Comparison of ENCODE assay signal across 27 mouse cellular contexts in the genomic region with DNA sequence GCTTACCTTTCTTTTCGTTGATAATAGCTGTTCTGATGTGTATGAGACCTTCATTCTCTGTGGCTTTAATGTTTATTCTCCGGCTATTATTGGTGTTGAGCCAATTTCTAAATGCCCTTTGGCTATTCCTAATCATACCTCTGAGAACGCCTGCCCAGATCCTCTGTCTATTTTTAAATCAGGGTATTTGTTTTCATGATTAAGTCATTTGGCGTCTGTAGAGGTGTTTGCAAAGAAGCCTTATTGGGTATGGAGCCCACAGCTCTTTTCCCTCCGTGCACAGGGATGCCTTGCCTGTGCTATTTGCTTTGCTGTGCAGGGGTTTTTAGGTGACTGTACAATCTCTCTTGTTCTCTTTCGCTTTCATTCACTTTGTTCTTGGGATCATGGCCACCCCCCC. TPM values are rescaled to one million over a fixed set of nuclear protein-coding genes. Genes with fewer than 3 reads are reported as not detected.
DNase-seq lines count a peak whose midpoint lies in the region; ATAC-seq and TF ChIP-seq lines count a peak whose summit lies in the region.
"Had no signal": no experiment of that assay in that cellular context is flagged by ENCODE, and none has a peak within 500 bp of the region (broad histone marks: within the 10 kb centered on the region; RNA-seq: fewer than 3 reads in every experiment).

No protein-coding gene starts in this region.

- H3K27me3 ChIP-seq in heart, adult 2 months (ENCODE audit: control insufficient read depth, insufficient read depth, low read length), result no peaks in the 10 kb centered on the region
- no peaks in the 10 kb centered on the region; the same call in 1 of the 2 replicates for H3K27me3 ChIP-seq in heart, embryonic 16.5 days (ENCODE audit: control insufficient read depth, insufficient read depth, low read length)
- H3K27me3 ChIP-seq in heart, embryonic 11.5 days (ENCODE audit: control insufficient read depth, insufficient read depth, low read length), result no peaks in the 10 kb centered on the region; the same call in 1 of the 2 replicates
- H3K27me3 ChIP-seq: forebrain, embryonic 13.5 days; intestine, embryonic 15.5 days had no signal

- no peak for TF ChIP-seq POLR2A in heart, adult 2 months (IDR thresholded peaks at IDR 0.05; ENCODE audit: insufficient read depth, low read depth, low read length)

- intact Hi-C loops in heart, adult 2 months (cut with DNase I), result loop anchor here (10.0 kb wide), 1 partner anchor 311 kb away; no protein-coding TSS in a partner anchor

- no peak overlapping the region for H3K9ac ChIP-seq in heart, adult 2 months (ENCODE audit: low read depth, low read length)
- H3K9ac ChIP-seq in heart, embryonic 16.5 days (ENCODE audit: low read length), result no peak overlapping the region
- H3K9ac ChIP-seq in heart, embryonic 11.5 days (ENCODE audit: low read depth, low read length), result no peak overlapping the region
- H3K9ac ChIP-seq: forebrain, embryonic 13.5 days; intestine, embryonic 15.5 days; limb, embryonic 15.5 days; liver, embryonic 15.5 days; lung, embryonic 14.5 days had no signal

- peak overlapping the region; percentile 66 for H3K27ac ChIP-seq in heart, adult 2 months
- H3K27ac ChIP-seq in heart, embryonic 16.5 days (ENCODE audit: low read length), result peak overlapping the region; percentile 32
- H3K27ac ChIP-seq in heart, embryonic 11.5 days (ENCODE audit: low read depth, low read length), result no peak overlapping the region
- H3K27ac ChIP-seq: forebrain, embryonic 13.5 days; intestine, embryonic 15.5 days; limb, embryonic 10.5 days; limb, embryonic 15.5 days; liver, embryonic 15.5 days had no signal

- no peak for ATAC-seq in heart, embryonic 16.5 days (replicated peaks; ENCODE audit: extremely low read depth, insufficient read depth, low FRiP score)
- no peak for ATAC-seq in heart, embryonic 11.5 days (replicated peaks; ENCODE audit: insufficient number of reproducible peaks, low FRiP score, low TSS enrichment)
- ATAC-seq: forebrain, embryonic 13.5 days; hindbrain, embryonic 16.5 days; intestine, embryonic 15.5 days; midbrain, embryonic 16.5 days had no signal

- no peaks in the 10 kb centered on the region for H3K9me3 ChIP-seq in heart, embryonic 16.5 days (replicated peaks; ENCODE audit: control insufficient read depth, low read length)
- H3K9me3 ChIP-seq in heart, embryonic 11.5 days (replicated peaks; ENCODE audit: control insufficient read depth, low read length), result no peaks in the 10 kb centered on the region
- H3K9me3 ChIP-seq: forebrain, embryonic 13.5 days; intestine, embryonic 15.5 days; limb, embryonic 10.5 days; limb, embryonic 15.5 days; liver, embryonic 15.5 days had no signal

- no peaks in the 10 kb centered on the region for H3K36me3 ChIP-seq in heart, adult 2 months (ENCODE audit: control insufficient read depth, insufficient read depth, low read length)
- no peaks in the 10 kb centered on the region for H3K36me3 ChIP-seq in heart, embryonic 16.5 days (ENCODE audit: control insufficient read depth, insufficient read depth)
- H3K36me3 ChIP-seq in heart, embryonic 11.5 days (ENCODE audit: control insufficient read depth, insufficient read depth, low read length), result no peaks in the 10 kb centered on the region
- H3K36me3 ChIP-seq: intestine, embryonic 15.5 days; limb, embryonic 10.5 days; limb, embryonic 15.5 days; liver, embryonic 15.5 days had no signal

- TF ChIP-seq EP300 in heart, adult 2 months (IDR thresholded peaks at IDR 0.05; ENCODE audit: insufficient read depth, low read depth, low read length), result no peak

- no peak for TF ChIP-seq CTCF in heart, adult 2 months (IDR thresholded peaks at IDR 0.05)

- H3K79me2 ChIP-seq in heart, adult 2 months (replicated peaks; ENCODE audit: control insufficient read depth, insufficient read depth, low read length), result no peaks in the 10 kb centered on the region

- peaks cover 4% of the 10 kb centered on the region for H3K4me1 ChIP-seq in heart, adult 2 months (ENCODE audit: control insufficient read depth, insufficient read depth, low read length)
- peaks cover 20% of the 10 kb centered on the region for H3K4me1 ChIP-seq in heart, embryonic 16.5 days (ENCODE audit: control insufficient read depth, insufficient read depth, low read length)
- H3K4me1 ChIP-seq in heart, embryonic 11.5 days (ENCODE audit: control insufficient read depth, insufficient read depth, low read length), result peaks cover 6% of the 10 kb centered on the region; the same call in 1 of the 2 replicates
- H3K4me1 ChIP-seq: forebrain, embryonic 13.5 days had no signal

- WGBS in heart, adult 2 months, result 37% methylated on average over 6 of the region's 6 CpGs
- 43% methylated on average over 6 of the region's 6 CpGs for WGBS in heart, embryonic 16.5 days
- 56% methylated on average over 6 of the region's 6 CpGs for WGBS in heart, embryonic 11.5 days (ENCODE audit: insufficient replicate concordance)

- H3K4me3 ChIP-seq in heart, adult 2 months, result no peak overlapping the region
- no peak overlapping the region for H3K4me3 ChIP-seq in heart, embryonic 16.5 days (ENCODE audit: low read length)
- no peak overlapping the region for H3K4me3 ChIP-seq in heart, embryonic 11.5 days (ENCODE audit: low read depth, low read length)
- H3K4me3 ChIP-seq: forebrain, embryonic 13.5 days; intestine, embryonic 15.5 days; limb, embryonic 10.5 days; limb, embryonic 15.5 days; liver, embryonic 15.5 days had no signal

- H3K4me2 ChIP-seq in heart, embryonic 16.5 days (ENCODE audit: low read depth, low read length), result no peak overlapping the region
- H3K4me2 ChIP-seq in heart, embryonic 11.5 days, result no peak overlapping the region
- H3K4me2 ChIP-seq: forebrain, embryonic 13.5 days; intestine, embryonic 15.5 days; limb, embryonic 15.5 days; liver, embryonic 15.5 days; lung, embryonic 14.5 days had no signal

- no peak for DNase-seq in heart, adult 2 months
- DNase-seq in heart, postnatal 4 days, result no peak
- DNase-seq in 3T3-L1 (ENCODE audit: low read depth, low spot score) (peak; percentile 13), NIH3T3 (ENCODE audit: low read depth) (peak; percentile 50)
- DNase-seq in kidney, postnatal 25 days, result no peak
- DNase-seq: adrenal gland, postnatal 10 days; B cell, adult 2 months; cerebellum, adult 8-10 months; cerebellum, postnatal 36 days; kidney, adult 2 months; kidney, postnatal 4 days; lung, embryonic 14.5 days; lung, postnatal 14 days; right cerebral cortex, postnatal 25 days; spleen, adult 18-20 months; thymus, postnatal 14 days had no signal

RNA-seq across cellular contexts. Expression of a gene that starts 22.1 kb away (rescaled TPM):
- total RNA-seq in heart, adult 2 months (2021), result under 1 TPM; 0.18 to 0.21 TPM
- 0.23 and 2.5 TPM in 2 replicates for polyA plus RNA-seq in heart, adult 2 months (2012; rRNA removed)
- not detected for total RNA-seq in heart, postnatal 4 days (2021)
- 0.21 and 0.51 TPM in 2 replicates for polyA plus RNA-seq in heart, embryonic 16.5 days (2015; fragmentation: Nextera tagmentation; extraction: Ambion mirVana)
- 0.13 and 0.44 TPM in 2 replicates for polyA plus RNA-seq in heart, embryonic 11.5 days (2014; fragmentation: Nextera tagmentation; extraction: Ambion mirVana)
- total RNA-seq: left cerebral cortex, postnatal 10 days had no signal
- polyA plus RNA-seq: embryonic facial prominence, embryonic 11.5 days; hindbrain, embryonic 16.5 days; limb, embryonic 10.5 days; limb, embryonic 15.5 days; midbrain, embryonic 16.5 days had no signal

Comparison
In these comparisons a context has a peak if more than half of its experiments do, and no peak if none do; other contexts are left out.
1. DNase-seq: peak in 3T3-L1 (single experiment) and NIH3T3 (single experiment); none in heart, adult 2 months (0 of 2), heart, postnatal 4 days (single experiment) and kidney, postnatal 25 days (0 of 2).